Mouse (Mus musculus) G1E (cell line): ENCODE data around the gene Ppard.

Source experiments
- CTCF ChIP-seq: IDR thresholded peaks from 2 replicates; pipeline ENCODE4 v1.5.1; 2012; ENCODE audit warnings: low read depth, low read length, inconsistent platforms, mixed read lengths
- GATA2 ChIP-seq: IDR thresholded peaks from 2 replicates; pipeline ENCODE4 v1.6.1; 2012; ENCODE audit warnings: low read depth, low read length, inconsistent platforms, borderline replicate concordance

- TF ChIP-seq CTCF (no peak), GATA2 (no peak)
Observed at GRCm38 (mm10) chr17:28280831-28281377, 48.4 kb downstream of the Ppard start.
